Mouse (Mus musculus) heart, adult 9 months (tissue): ENCODE measurements around the gene Tmc2.

Experiments
- DNase-seq, 2 experiments: peaks; one replicate each; pipeline ENCODE4 v3.0.0; 2022; ENCODE audit warnings: low spot score in 2 of 2

Gene Tmc2

GRCm38 (mm10) chr2:130296134-130296745, 101.2 kb downstream of the Tmc2 start:
- DNase-seq = no peak

GRCm38 (mm10) chr2:130297580-130297979, 102.6 kb downstream of the Tmc2 start:
- no peak for DNase-seq

GRCm38 (mm10) chr2:130303014-130303413, 108.0 kb downstream of the Tmc2 start:
- no peak for DNase-seq
